Mouse (Mus musculus): ENCODE measurements at regions not wholly inside any gene's neighbourhood (a gene's known extent, or its start where the extent isn't known, plus 50 kb on each side); places are given as distances from the start of the nearest gene placed in this dataset.
A peak's percentile ranks its signal among the peaks of the same experiment; 100 is the strongest.

GRCm38 (mm10) chr13:37148627-37149026 is 98.6 kb upstream of the F13a1 start:
- DNase-seq = peak in 1 of 2 experiments; percentile 4

- DNase-seq = no peak
Observed at GRCm38 (mm10) chr13:37147790-37148189, 97.7 kb upstream of the F13a1 start.

DNA sequence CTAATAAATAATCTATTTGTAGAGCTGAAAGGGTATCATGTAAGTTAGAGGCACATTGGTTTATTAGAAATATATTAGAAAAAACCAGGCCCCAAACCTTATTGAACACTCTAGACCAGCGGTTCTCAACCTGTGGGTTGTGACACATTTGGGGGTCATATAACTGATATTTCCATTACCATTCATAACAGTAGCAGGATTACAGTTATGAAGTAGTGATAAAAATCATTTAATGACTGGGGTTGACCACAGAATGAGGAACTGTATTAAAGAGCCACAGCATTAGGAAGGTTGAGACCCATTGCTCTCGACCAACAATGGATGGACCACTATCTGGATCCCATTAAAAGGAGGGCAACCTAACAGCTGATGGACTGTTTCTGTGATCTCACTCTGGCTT is 92.8 kb upstream of the F13a1 start:
- DNase-seq = no peak

DNA sequence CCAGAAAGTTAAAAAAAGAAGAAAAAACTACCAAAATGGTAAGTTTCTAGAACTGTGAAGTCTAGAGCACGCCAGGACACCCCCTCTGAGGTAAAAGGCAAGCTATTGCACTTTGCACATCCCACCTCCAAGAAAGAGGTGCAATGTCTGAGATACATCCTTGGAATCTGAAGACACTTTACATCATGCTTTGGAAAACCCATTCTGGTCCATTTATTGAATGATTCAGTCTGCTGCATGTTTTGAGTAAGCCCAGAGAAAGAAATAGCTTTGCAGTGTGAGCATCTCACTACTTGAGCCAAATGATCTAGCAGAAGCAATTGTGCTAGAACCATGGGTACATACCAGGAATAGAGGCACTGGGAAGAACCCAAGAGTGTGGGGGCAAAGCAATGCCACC is 85.1 kb upstream of the F13a1 start:
- DNase-seq = no peak

GRCm38 (mm10) chr13:37134518-37134917 is 84.5 kb upstream of the F13a1 start:
- no peak for DNase-seq

- DNase-seq = peak; percentile 61 to 75
Observed at GRCm38 (mm10) chr13:37130637-37131036, 80.6 kb upstream of the F13a1 start.

- no peak for DNase-seq
Observed at GRCm38 (mm10) chr13:37121602-37122001, 71.6 kb upstream of the F13a1 start.

DNA sequence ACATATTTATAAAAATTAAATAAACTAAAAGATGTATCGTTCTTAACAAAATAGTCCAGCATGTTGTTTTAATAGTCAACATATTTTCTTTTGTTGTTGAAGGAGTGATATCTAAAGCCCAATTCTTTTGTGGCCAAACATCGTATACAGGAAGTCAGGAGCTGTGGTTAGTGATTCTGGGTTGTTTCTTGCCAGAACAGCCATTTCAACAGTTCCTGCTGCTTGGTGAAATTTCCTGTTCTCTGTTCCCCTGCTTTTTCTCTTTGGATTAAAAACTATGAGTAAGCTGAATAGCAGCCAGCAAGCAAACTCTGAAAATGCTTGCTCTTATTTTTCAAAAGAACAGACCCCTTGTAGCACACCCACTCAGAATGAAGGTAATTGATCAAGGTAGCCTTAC is 70.2 kb upstream of the F13a1 start:
- no peak for DNase-seq

GRCm38 (mm10) chr13:37114324-37114723 is 64.3 kb upstream of the F13a1 start:
- DNase-seq = no peak

DNA sequence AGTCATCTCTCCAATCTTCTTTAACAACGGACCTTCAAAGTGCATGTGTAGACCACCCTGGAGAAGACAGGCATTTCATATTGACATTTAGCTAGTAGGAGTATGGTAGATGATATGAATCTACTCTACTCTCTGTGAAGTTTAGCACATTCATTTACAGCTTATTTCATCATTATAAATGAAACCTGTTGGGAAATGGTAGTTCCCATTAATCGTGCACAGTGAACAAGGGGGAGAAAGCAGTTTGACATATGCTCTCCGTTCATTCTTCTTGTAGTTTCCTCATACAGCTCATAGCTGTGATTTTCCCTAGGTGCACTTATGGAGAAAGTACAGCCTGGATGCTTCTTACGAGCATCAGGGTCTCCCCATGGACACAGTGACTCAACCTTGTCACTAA is 61.7 kb upstream of the F13a1 start:
- DNase-seq = no peak

GRCm38 (mm10) chr13:37107721-37108120 is 57.7 kb upstream of the F13a1 start:
- no peak for DNase-seq

GRCm38 (mm10) chr13:37106009-37106408 is 56.0 kb upstream of the F13a1 start:
- DNase-seq = no peak

GRCm38 (mm10) chr13:37104410-37105294 is 54.6 kb upstream of the F13a1 start:
- peak in 1 of 2 experiments; percentile 25 for DNase-seq

GRCm38 (mm10) chr13:37103741-37104296 is 53.8 kb upstream of the F13a1 start:
- DNase-seq = no peak

DNA sequence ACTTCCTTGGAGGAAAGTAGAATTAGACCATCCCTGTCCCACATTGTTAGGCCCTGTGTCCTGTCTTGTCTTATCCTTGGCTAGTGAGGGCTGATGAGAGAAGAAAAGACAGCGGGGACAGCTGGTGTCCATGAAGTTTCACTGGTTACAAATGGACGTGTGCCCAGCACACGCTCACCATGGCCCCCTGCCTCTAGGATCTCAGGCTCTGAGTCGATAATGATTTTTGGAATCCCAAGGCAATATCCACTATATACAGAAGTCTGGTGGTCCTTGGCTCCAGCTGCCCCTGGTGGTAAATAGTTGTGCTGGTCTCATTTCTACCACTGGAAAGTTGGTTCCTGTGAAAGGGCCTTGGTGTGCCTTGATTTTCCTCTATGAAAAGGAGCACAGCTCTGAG is 51.7 kb upstream of the F13a1 start:
- DNase-seq = no peak

Measured in lung, adult 18-20 months (tissue).